Mouse (Mus musculus) cerebellum, adult (tissue): ENCODE results near the gene Adprh.
"Not testable (repeated sequence)": the region's sequence is repeated elsewhere in the genome, so short reads cannot be mapped to it uniquely, and the experiment has no call there.

Experiments used
- ATAC-seq: cut with Nextera tagmentation; 2 replicates; pipeline ENCODE4 v1.9.2; 2017; ENCODE audit warnings: mild to moderate bottlenecking, moderate library complexity, mixed read lengths; ENCODE audit not compliant: insufficient number of reproducible peaks, low FRiP score, low TSS enrichment

The Adprh gene

DNA sequence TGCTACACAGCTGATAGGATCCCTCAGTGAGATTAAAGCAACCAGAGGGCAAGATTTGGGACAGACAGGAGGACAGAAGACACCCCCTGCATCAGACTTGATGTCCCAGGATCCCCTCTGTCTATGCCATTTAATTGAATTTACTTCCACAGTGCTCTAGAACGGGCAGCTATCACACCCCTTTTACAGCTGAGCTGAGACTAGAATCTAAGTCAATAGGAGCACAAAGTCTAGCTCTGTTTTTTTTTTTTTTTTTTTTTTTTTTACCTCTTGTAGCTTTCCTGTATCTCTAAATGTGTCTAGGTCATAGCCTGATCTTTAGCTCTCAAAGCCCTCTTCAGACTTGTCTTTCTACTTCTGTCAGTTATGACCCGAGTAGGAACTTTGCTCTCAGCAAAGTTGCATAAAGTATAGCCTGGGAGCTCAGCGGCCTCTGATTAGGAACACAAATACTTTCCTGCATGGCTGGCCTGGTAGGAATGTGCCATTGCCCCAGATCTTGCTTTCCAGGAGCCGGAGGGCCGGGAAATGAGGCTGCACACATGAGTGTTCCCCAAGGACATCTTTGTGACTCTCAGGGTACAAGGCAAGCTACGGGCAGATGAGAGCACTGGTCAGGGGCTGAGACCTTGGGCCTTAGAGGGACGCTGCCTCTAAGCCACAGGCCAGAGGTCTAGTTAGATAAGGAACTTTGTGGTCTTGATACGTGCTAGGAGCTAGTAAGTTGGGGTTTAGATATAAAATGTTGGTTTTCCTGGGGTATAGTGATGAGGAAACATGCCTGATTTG lies 15.6 kb upstream of the Adprh start:
- no peak for ATAC-seq

DNA sequence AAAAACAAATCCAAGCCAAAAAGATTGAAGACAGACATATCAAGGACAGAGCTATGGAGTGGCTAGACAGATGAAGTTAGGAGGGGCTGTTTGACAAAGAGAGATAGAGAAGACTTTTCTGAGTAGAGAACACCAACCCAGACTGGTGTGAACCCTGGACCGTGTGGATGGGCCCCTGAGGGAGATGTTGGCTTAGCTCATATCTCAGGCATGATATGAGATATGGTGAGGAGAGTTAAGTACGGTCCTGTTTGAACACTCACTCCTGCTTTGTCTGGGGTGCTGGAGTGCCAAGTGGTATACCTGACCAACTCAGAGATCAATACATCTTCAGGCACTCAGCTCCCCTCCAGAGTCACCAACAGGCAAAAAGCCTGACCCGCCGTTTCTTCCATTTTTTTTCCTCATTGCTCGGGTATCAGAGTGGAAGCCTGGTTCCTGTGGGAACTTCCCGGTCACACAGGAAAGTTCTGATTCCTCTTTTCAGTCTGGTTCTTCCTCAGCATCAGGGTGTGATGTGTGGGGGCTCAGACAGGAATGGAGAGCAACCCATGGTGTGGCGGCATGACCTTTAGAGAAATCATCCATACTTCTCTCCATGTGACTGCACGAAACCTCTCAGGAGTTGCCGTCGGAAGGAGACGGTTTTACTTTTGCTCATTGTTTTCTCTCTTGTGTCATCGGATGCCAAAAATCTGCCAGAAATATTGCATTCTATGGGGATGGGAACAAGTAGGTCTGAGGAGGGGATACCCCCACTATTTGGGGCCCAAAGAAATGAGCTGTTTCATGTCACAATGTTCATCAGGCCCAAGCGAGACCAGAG lies 14.8 kb upstream of the Adprh start:
- no peak for ATAC-seq

DNA sequence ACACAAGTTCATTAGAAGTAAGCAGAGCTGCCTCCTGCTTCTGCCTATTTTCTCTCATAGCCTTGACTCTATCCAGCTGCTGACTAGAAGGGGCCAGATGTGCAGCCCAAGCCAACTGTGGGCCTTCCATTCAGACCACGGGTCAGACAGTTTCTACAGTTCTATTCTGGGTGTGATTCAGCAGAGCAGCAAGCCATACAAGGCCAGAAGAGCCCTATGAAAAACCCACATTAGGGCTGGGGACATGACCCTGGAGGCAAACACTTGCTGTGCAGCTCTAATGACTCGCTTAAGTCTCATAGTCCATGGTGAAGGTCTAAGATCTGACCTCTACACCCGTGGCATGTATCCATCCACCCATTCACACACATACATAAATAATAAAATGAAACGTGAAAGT lies 13.6 kb upstream of the Adprh start:
- no peak for ATAC-seq

DNA sequence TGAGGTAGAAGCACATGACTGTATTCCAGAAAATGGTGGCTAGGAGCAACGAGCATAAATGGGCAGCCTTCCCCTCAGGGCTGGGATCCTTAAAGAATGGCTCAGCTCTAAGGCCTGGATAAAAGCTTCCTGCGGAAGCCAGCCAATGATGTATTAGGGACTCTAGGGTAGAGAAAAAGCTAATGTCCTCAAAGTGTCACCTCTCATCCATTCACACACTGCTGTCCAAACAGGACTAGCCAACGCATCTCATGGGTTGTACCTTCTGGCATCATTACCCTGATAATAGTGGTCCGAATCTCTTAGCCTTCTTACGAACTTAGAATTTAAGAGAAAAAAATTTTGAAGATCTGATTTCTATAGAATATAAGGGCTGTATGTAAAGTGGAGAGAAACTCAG lies 10.8 kb upstream of the Adprh start:
- ATAC-seq = no peak

DNA sequence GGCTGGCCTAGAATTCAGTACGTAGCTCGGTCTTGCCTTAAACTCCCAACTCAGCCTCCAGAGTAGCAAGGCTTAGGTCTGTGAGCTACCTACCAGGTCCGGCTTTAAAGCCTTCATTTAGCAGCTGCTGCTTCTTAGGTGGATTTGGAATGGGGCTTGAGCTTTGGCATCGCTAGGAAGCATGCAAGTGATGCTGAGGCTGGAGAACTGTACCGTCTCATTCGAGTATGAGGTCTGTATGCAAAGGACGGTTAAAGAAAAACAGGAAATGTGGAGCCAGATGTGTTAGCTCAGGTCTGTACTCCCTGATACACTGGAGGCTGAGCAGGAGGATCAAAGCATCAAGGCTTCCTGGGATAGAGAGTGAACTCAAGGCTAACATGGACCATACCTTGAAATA lies 9.7 kb upstream of the Adprh start:
- no peak for ATAC-seq

DNA sequence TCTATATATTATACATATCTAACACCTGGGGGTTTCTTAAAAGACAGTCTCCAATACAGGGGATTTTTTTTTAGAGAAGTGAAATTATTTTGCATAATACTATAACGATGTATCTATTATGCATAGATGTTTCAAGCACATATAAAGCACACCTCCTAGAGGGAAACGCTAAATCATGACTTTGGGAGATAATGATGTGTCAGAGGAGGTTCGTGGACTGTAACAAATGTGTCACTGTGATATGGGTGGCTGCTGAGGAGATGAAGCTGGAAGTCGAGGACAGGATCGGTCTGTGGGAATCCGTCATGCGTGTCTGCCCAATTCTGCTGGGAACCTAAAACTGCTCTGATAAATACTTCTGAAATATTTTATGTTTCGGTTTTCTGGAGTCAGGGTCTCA lies 9.2 kb upstream of the Adprh start:
- no peak for ATAC-seq

DNA sequence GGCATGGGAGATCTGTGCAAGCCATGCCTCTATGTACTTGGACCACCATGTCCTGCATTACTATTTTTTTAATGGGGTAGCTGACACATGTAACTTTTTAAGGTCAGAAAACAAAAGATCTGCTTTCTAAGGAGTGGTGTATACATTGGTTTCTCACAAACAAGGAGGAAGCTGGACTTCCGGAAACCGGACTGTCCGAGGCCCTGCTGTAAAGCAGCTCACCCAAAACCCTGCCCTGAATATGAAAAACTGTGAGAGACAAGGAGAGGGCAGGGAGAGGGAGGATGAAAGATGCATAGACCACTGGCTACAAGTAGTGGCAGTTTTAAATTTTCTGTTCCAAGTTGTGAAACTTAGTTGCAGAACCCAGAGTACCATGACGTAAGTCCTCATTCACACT lies 7.5 kb upstream of the Adprh start:
- ATAC-seq = no peak

DNA sequence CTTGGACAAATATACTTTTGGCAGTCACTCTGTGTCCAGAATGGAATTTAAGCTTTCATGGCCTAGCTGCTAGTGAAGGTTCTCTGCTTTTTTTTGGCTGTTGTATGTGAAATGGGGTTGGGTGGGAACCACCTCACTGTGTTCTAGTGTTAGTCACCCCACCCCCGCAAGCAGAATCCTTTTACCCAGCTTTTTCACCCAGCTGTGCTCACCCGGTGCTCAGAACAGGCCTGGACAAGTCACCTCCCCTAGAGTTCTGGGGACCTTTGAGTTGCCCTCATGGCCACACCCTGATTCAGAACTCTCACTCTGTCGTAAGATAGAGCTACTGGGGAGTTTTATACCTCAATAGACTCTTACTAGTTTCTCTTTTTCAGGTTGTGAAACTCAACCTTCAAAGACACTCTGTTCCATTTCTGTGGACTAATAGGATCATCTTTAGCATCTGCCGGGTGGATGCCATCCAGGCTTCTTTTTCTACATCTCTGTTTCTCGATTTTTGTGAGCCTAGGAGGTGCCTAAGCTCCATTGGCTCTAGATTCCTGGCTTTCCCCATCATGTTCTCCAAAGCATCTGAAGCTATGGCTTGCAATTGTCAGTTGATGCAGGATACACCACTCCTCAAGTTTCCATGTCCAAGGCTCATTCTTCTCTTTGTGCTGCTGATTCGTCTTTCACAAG lies 6.2 kb upstream of the Adprh start:
- ATAC-seq = no peak

DNA sequence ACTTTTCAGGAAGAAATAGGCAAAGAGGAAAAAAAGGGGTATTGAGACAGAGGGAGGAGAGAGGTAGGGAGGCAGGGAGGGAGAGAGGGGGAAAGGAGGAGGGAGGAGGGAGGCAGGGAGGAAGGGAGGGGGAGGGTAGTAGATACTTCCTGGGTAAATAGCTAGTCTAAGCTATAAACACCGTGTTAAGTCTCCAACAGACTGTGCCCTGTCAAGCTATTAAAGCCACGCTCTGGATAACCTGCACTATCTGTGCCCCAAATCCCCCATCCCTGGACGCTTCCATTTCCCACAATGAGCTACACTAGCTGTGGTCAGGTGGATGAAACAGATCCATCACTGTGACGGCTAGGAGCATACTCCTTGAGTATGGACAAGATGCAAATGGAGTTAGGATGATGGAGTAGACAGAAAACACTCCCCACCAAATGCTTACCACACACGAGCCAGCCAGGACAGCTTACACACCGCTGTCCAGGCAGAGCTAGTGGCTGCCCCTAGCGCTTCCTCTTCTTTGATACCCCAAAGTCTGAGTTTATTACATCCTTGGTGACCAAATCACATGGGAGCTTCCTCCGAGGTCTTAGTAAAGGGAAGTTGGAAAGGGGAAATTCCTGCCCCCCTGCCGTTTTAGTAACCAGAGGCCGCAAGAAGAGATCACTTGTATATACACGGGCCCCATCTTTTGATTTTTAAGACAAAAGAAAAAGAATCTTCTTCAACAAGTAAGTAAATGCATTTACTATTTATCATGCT lies 4.5 kb upstream of the Adprh start:
- ATAC-seq = no peak

DNA sequence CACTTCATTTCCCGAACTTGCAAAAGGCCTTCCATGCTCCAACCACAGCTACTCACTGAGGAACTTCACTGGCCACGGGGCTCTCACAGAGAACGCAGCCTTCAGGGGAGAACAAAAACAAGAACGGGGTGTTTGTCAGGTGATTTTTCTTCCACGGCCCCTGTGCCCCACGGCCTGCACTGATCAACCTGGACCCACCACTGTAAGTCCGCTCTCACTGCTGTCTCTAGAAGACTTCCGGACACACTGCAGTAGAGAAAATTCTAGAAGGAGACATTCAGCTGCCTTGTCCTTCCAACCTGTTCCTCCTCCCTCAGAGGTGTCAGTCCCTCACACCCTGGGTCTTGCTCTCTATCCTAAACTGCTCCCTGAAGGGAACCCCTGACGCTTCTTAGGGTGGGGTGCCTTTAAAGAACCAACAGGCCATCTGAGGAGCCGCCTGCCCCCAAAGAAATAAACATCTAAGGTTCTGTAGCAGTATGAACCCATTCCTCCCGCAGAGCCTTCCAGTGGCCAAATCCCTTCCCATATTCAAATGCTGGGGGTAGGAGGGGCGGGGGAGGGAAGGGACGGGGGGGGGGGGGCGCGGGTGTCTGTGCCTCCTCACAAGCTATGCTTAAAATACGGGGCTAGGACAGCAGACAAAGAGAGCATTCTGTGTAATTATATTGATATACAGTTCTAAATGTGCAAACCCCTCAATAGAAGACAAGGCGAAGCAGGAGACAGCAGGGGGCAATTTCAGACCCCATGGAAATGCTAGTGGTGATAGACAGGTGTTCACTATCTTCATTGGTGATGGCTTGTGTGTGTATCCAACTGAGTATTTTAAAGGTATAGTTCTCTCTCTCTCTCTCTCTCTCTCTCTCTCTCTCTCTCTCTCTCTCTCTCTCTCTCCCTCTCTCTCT lies 3.3 kb upstream of the Adprh start, which contains the start of gene Cd80:
TSS of gene Cd80 (plus strand) at position 51 of the 908 bp plus-strand sequence.
- no peak for ATAC-seq

DNA sequence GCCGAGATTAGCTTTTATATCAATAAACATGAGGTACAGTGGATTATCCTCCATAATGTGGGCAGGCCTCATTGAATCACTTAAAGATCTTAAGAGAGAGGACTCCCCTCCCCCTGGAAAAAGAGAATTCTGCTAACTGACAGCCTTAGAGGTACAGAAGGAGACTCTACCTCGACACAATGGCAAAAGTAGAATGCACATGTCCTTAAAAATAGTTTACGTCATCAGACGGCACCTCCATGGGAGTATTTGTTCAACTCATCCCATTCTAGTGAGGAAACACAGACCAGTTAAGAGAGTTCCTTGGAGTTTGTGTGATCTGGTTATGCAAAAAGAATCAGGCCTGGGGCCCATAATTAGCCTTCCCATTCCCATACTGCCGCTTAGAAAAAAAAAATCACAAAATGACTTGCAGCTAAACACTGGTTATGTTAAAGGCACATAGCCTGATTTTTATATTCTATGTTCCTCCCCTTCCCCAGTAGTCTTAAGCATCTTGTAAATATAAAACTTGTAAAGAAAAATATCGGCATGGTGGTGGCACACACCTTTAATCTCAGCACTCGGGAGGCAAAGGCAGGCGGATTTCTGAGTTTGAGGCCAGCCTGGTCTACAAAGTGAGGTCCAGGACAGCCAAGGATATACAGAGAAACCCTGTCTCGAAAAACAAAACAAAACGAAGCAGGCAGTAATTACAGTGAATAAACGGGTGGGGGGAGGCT lies 2.2 kb upstream of the Adprh start:
- no peak for ATAC-seq

DNA sequence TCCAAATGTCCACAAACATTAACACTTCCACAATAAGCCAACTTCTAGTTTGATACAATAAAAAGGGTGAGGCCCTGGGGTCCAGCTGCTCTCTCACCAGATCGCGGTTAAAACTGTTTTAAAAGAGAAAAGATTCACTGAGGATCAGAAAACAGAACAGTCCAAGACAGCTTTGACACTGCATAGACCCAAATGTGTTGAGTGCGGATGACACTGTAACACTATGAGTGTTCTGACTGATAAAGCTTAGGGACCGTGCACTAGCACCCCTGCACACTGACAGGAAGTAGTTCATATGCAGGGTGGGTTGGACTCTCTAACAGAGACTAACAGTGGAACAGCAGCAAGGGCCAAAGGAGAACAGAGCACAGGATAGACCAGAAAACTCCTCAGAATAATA lies 1.4 kb upstream of the Adprh start:
- ATAC-seq = no peak

DNA sequence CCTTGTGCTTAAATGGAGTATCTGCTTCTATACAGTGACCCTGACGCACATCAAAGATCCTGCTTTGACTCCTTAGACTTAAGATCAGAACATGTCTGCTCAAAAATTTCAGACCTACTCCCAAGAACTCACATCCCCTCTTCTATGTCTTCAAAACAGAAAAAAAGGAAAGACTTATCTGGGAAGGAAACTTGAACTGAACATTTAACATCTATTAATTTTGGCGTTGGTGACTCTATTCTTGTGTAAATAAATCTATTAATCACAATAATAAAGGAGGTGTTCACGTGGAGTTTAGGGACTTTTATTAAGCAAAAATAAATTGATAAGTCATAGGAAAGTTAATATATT lies 675 bp upstream of the Adprh start:
- ATAC-seq = no peak

DNA sequence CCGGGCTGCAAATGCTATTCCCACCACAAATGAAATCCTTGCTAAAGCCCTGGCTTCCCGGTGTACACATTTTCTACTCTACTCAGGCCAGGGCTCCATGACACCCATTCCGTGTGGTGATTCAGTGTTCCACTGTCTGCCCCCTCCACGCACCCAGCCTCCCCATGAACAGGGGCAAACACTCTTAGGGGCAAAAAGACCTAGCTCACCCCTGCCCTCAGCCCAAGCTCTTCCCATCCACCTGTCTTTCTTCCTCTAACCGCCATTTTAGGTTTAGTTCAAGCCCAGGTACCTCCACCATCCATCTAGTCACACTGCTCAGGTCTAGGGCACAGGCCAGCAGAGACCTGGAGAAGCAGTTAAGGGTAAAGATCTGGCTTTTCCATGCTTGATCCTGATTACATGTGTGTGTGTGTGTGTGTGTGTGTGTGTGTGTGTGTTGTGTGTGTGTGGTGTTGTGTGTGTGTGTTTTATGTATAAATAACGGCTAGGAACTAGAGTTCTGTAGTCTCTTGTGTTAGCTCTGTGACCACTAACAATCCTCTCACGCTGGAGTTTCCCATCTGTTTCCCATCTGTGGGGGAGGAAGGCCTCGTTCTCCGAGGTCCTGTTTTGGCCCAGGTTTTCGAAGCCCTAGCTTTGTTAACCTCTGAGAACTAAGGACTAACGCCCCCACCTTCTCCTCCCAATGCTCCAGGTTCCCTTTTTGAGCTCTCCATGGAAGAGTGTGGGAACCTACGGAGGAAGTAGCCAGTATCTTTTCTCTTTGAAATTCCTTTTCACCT lies 890 bp downstream of the Adprh start:
- no peak for ATAC-seq

DNA sequence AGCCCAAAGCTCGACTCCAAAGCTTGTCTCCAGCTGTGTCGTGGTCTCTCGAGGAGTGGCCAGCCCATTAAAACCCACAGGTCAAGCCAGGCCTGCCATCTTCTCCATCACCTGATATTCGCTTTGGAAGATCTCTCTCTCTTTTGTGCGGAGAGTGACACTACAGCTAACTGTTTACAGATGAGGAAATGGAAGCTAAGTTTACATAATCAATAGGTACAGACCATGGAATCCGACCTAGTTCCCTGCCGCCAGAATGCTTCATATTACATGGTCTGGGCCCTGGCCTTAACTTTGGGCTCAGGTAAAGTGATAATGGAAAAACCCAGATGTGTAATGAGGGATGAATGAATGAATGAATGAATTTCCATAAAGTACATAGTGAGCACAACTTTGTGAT lies 1.8 kb downstream of the Adprh start:
- ATAC-seq = no peak

DNA sequence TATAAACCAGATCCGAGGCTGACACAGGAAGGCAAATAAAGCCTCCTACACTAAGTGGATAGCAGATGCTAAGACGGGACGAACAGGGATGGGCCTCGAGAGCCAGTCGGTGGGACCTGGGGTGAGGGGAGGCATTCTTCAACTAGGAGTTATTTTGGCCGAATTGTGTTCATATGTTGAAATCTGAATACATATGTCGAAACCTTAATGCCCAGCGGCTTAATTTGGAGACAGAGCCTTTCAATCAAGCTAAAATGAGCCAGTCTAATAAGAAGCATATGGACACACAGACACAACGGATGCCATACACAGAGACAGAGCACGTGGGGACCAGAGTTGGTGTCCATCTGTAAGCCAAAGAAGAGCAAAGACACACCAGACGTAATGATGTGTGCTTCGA lies 4.0 kb downstream of the Adprh start:
- no peak for ATAC-seq

DNA sequence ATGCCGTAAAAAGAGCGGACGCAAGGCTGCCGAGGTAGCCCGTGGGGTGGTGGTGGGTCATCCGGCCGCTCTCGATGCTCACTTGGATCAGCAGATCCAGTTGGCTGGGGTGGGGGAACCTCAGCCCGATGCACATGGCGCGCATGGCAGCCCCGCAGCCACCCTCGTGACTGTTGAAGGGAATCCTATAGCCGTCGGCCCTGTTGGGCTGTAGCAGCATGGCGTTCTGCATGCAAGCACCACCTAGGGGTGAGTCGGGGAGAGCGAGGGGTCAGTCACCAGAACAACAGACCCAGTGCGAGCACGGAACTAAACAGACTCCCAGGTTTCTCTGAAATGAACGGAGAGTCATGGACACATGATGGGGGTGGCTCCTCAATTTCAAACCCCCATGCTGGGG lies 5.1 kb downstream of the Adprh start:
- no peak for ATAC-seq

DNA sequence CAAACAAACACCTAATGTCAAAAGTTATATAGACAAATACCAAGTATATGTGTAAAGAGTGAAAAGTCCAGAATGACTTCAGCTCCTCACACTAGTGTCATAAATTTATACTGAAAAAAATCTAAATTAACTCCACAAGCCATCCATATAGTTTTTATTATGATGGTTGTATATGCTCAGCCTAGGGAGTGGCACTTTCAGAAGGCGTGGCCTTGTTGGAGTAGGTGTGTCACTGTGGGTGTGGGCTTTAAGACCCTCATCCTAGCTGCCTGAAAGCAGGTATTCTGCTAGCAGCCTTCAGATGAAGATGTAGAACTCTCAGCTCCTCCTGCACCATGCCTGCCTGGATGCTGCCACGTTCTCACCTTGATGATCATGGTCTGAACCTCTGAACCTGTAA lies 6.4 kb downstream of the Adprh start:
- not testable (repeated sequence) for ATAC-seq
